Mouse (Mus musculus): ENCODE measurements around the gene Ttc7. TPM values are rescaled to one million over a fixed set of nuclear protein-coding genes. Genes with fewer than 3 reads are reported as not detected.

The Ttc7 gene
- polyA plus RNA-seq, 1 experiment from 2014 or later: 4.7 TPM

GRCm38 (mm10) chr17:87369270-87369759, 86.6 kb downstream of the Ttc7 start:
- DNase-seq (ENCODE audit: low spot score): no peak
- WGBS: 69% methylated on average over 18 of the region's 18 CpGs
- Histone ChIP-seq H3K4me1 (peaks cover 61% of the 10 kb centered on the region), H3K9me3 (no peaks in the 10 kb centered on the region), H3K27ac (peak overlapping the region; percentile 18; the same call in 1 of the 2 replicates), H3K27me3 (ENCODE audit: insufficient read depth, poor library complexity, severe bottlenecking) (no peaks in the 10 kb centered on the region), H3K4me3 (no peak overlapping the region), H3K36me3 (no peaks in the 10 kb centered on the region)

GRCm38 (mm10) chr17:87372189-87372588, 89.5 kb downstream of the Ttc7 start:
- 85% methylated on average over 7 of the region's 7 CpGs for WGBS
- DNase-seq (ENCODE audit: low spot score): no peak
- Histone ChIP-seq H3K4me1 (peaks cover 59% of the 10 kb centered on the region), H3K27ac (no peak overlapping the region), H3K9me3 (no peaks in the 10 kb centered on the region), H3K36me3 (no peaks in the 10 kb centered on the region), H3K4me3 (no peak overlapping the region), H3K27me3 (ENCODE audit: insufficient read depth, poor library complexity, severe bottlenecking) (no peaks in the 10 kb centered on the region)

GRCm38 (mm10) chr17:87373327-87373726, 90.6 kb downstream of the Ttc7 start:
- DNase-seq (ENCODE audit: low spot score): no peak
- no peak overlapping the region for H3K27ac ChIP-seq
- H3K4me1 ChIP-seq: peaks cover 59% of the 10 kb centered on the region
- H3K27me3 ChIP-seq (ENCODE audit: insufficient read depth, poor library complexity, severe bottlenecking): no peaks in the 10 kb centered on the region
- H3K9me3 ChIP-seq: no peaks in the 10 kb centered on the region
- no peaks in the 10 kb centered on the region for H3K36me3 ChIP-seq
- 82% methylated on average over 9 of the region's 9 CpGs for WGBS
- H3K4me3 ChIP-seq: no peak overlapping the region

GRCm38 (mm10) chr17:87375941-87376511, 93.3 kb downstream of the Ttc7 start:
- Histone ChIP-seq H3K4me3 (peak overlapping the region; percentile 16; the same call in 1 of the 2 replicates), H3K27ac (peak overlapping the region; percentile 88), H3K9me3 (no peaks in the 10 kb centered on the region), H3K27me3 (ENCODE audit: insufficient read depth, poor library complexity, severe bottlenecking) (no peaks in the 10 kb centered on the region), H3K4me1 (peaks cover 61% of the 10 kb centered on the region), H3K36me3 (no peaks in the 10 kb centered on the region)
- WGBS: 18% methylated on average over 10 of the region's 10 CpGs
- DNase-seq (ENCODE audit: low spot score): no peak

- no peaks in the 10 kb centered on the region for H3K27me3 ChIP-seq (ENCODE audit: insufficient read depth, poor library complexity, severe bottlenecking)
- WGBS: 80% methylated on average over 6 of the region's 6 CpGs
- DNase-seq (ENCODE audit: low spot score): no peak
- no peaks in the 10 kb centered on the region for H3K9me3 ChIP-seq
- no peak overlapping the region for H3K4me3 ChIP-seq
- H3K4me1 ChIP-seq: peaks cover 61% of the 10 kb centered on the region
- peak overlapping the region; percentile 88 for H3K27ac ChIP-seq
- H3K36me3 ChIP-seq: no peaks in the 10 kb centered on the region
Observed at GRCm38 (mm10) chr17:87376831-87377471, 94.3 kb downstream of the Ttc7 start.

GRCm38 (mm10) chr17:87377536-87377935, 94.8 kb downstream of the Ttc7 start:
- H3K4me3 ChIP-seq: no peak overlapping the region
- no peaks in the 10 kb centered on the region for H3K36me3 ChIP-seq
- peaks cover 61% of the 10 kb centered on the region for H3K4me1 ChIP-seq
- DNase-seq (ENCODE audit: low spot score): no peak
- peak overlapping the region; percentile 88 for H3K27ac ChIP-seq
- 71% methylated on average over 6 of the region's 6 CpGs for WGBS
- no peaks in the 10 kb centered on the region for H3K27me3 ChIP-seq (ENCODE audit: insufficient read depth, poor library complexity, severe bottlenecking)
- no peaks in the 10 kb centered on the region for H3K9me3 ChIP-seq

- no peaks in the 10 kb centered on the region for H3K27me3 ChIP-seq (ENCODE audit: insufficient read depth, poor library complexity, severe bottlenecking)
- no peaks in the 10 kb centered on the region for H3K9me3 ChIP-seq
- WGBS: 72% methylated on average over 16 of the region's 16 CpGs
- no peak overlapping the region for H3K4me3 ChIP-seq
- H3K36me3 ChIP-seq: no peaks in the 10 kb centered on the region
- no peak for DNase-seq (ENCODE audit: low spot score)
- H3K4me1 ChIP-seq: peaks cover 61% of the 10 kb centered on the region
- peak overlapping the region; percentile 88 for H3K27ac ChIP-seq
Observed at GRCm38 (mm10) chr17:87378354-87379159, 95.9 kb downstream of the Ttc7 start.

- 79% methylated on average over 11 of the region's 11 CpGs for WGBS
- Histone ChIP-seq H3K4me3 (no peak overlapping the region), H3K4me1 (peaks cover 58% of the 10 kb centered on the region), H3K27me3 (ENCODE audit: insufficient read depth, poor library complexity, severe bottlenecking) (no peaks in the 10 kb centered on the region), H3K36me3 (no peaks in the 10 kb centered on the region), H3K27ac (peak overlapping the region; percentile 88), H3K9me3 (no peaks in the 10 kb centered on the region)
- no peak for DNase-seq (ENCODE audit: low spot score)
Observed at GRCm38 (mm10) chr17:87379160-87379624, 96.5 kb downstream of the Ttc7 start.

GRCm38 (mm10) chr17:87379821-87380220, 97.1 kb downstream of the Ttc7 start:
- Histone ChIP-seq H3K27ac (peak overlapping the region; percentile 88), H3K4me3 (no peak overlapping the region), H3K36me3 (no peaks in the 10 kb centered on the region), H3K27me3 (ENCODE audit: insufficient read depth, poor library complexity, severe bottlenecking) (no peaks in the 10 kb centered on the region), H3K9me3 (no peaks in the 10 kb centered on the region), H3K4me1 (peaks cover 58% of the 10 kb centered on the region)
- no peak for DNase-seq (ENCODE audit: low spot score)
- 51% methylated on average over 10 of the region's 10 CpGs for WGBS

- Histone ChIP-seq H3K27ac (peak overlapping the region; percentile 88; the same call in 1 of the 2 replicates), H3K4me1 (peaks cover 49% of the 10 kb centered on the region)
- 90% methylated on average over 9 of the region's 9 CpGs for WGBS
Observed at GRCm38 (mm10) chr17:87380681-87381080, 98.0 kb downstream of the Ttc7 start.

GRCm38 (mm10) chr17:87385835-87386234, 103.1 kb downstream of the Ttc7 start:
- Histone ChIP-seq H3K9me3 (no peaks in the 10 kb centered on the region), H3K27ac (no peak overlapping the region), H3K4me3 (no peak overlapping the region), H3K36me3 (no peaks in the 10 kb centered on the region), H3K4me1 (peaks cover 7% of the 10 kb centered on the region), H3K27me3 (ENCODE audit: insufficient read depth, poor library complexity, severe bottlenecking) (no peaks in the 10 kb centered on the region)
- WGBS: 79% methylated on average over 3 of the region's 3 CpGs
- no peak for DNase-seq (ENCODE audit: low spot score)

More at GRCm38 (mm10) chr17:87380681-87381080, 98.0 kb downstream of the Ttc7 start:
- no peaks in the 10 kb centered on the region for H3K9me3 ChIP-seq
- no peak for DNase-seq (ENCODE audit: low spot score)
- H3K4me3 ChIP-seq: no peak overlapping the region
- no peaks in the 10 kb centered on the region for H3K36me3 ChIP-seq
- no peaks in the 10 kb centered on the region for H3K27me3 ChIP-seq (ENCODE audit: insufficient read depth, poor library complexity, severe bottlenecking)

- Histone ChIP-seq H3K9me3 (no peaks in the 10 kb centered on the region), H3K27ac (no peak overlapping the region), H3K4me3 (no peak overlapping the region), H3K4me1 (peaks cover 7% of the 10 kb centered on the region), H3K27me3 (ENCODE audit: insufficient read depth, poor library complexity, severe bottlenecking) (no peaks in the 10 kb centered on the region), H3K36me3 (no peaks in the 10 kb centered on the region)
- no peak for DNase-seq (ENCODE audit: low spot score)
- WGBS: 40% methylated on average over 4 of the region's 5 CpGs
Observed at GRCm38 (mm10) chr17:87387068-87387467, 104.4 kb downstream of the Ttc7 start.

GRCm38 (mm10) chr17:87391242-87391641, 108.6 kb downstream of the Ttc7 start:
- no peaks in the 10 kb centered on the region for H3K9me3 ChIP-seq
- DNase-seq (ENCODE audit: low spot score): no peak
- no peak overlapping the region for H3K27ac ChIP-seq
- H3K4me3 ChIP-seq: no peak overlapping the region
- no peaks in the 10 kb centered on the region for H3K27me3 ChIP-seq (ENCODE audit: insufficient read depth, poor library complexity, severe bottlenecking)
- 71% methylated on average over 7 of the region's 7 CpGs for WGBS
- peaks cover 11% of the 10 kb centered on the region for H3K4me1 ChIP-seq
- no peaks in the 10 kb centered on the region for H3K36me3 ChIP-seq

All from heart, embryonic 10.5 days (tissue).